Mouse (Mus musculus): ENCODE results near the gene Cradd. TPM values are rescaled to one million over a fixed set of nuclear protein-coding genes. Genes with fewer than 3 reads are reported as not detected.

Cradd gene
- polyA plus RNA-seq, 1 experiment = 9.5 TPM

DNA sequence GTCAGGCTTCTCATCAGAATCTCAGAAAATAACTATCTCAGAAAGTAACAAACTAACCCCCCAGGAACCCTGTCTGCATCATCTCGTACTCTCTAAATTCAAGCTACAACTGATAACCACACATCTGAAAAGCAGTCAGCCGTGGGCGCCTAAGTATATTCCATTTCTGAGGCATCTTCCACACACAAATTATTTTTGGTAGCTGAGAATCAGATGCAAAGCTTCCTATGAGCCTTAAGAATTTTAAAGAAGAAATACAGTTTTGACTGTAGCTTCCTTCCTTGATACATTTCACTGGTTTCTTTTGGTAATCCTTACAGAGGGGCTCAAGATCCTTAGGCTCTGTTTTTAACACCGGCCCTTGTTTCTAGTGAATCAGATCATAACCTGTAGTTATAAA lies 58.4 kb downstream of the Cradd start:
- H3K79me2 ChIP-seq (ENCODE audit: control insufficient read depth, insufficient read depth) = no peaks in the 10 kb centered on the region
- no peaks in the 10 kb centered on the region for H3K27me3 ChIP-seq (ENCODE audit: control insufficient read depth, insufficient read depth, insufficient read length)
- no peak overlapping the region for H3ac ChIP-seq (ENCODE audit: control insufficient read depth, insufficient read length)
- no peaks in the 10 kb centered on the region for H3K36me3 ChIP-seq (ENCODE audit: control insufficient read depth, insufficient read depth)
- no peak for TF ChIP-seq MYOD1 (IDR thresholded peaks at IDR 0.05; ENCODE audit: control insufficient read depth in 1 of 3, insufficient read length in 2 of 3, low read depth in 2 of 3)
- TF ChIP-seq REST (IDR thresholded peaks at IDR 0.05; ENCODE audit: insufficient read depth, insufficient read length) = no peak
- TF ChIP-seq MYOG (IDR thresholded peaks at IDR 0.05; ENCODE audit: control insufficient read depth in 1 of 3, insufficient read depth in 1 of 3, insufficient read length in 2 of 3, low read depth in 2 of 3) = no peak
- no peak for TF ChIP-seq MAX (IDR thresholded peaks at IDR 0.05; ENCODE audit: low read depth)
- TF ChIP-seq CEBPB (IDR thresholded peaks at IDR 0.05; ENCODE audit: insufficient read depth, poor library complexity, severe bottlenecking) = no peak
- no peak for TF ChIP-seq POLR2A (IDR thresholded peaks at IDR 0.05; ENCODE audit: insufficient read length, low read depth)
- TF ChIP-seq USF1 (IDR thresholded peaks at IDR 0.05; ENCODE audit: low read depth) = no peak
- H3K4me3 ChIP-seq = peak overlapping the region; percentile 16
- H3K4me2 ChIP-seq (ENCODE audit: low read depth) = peak overlapping the region; percentile 77

DNA sequence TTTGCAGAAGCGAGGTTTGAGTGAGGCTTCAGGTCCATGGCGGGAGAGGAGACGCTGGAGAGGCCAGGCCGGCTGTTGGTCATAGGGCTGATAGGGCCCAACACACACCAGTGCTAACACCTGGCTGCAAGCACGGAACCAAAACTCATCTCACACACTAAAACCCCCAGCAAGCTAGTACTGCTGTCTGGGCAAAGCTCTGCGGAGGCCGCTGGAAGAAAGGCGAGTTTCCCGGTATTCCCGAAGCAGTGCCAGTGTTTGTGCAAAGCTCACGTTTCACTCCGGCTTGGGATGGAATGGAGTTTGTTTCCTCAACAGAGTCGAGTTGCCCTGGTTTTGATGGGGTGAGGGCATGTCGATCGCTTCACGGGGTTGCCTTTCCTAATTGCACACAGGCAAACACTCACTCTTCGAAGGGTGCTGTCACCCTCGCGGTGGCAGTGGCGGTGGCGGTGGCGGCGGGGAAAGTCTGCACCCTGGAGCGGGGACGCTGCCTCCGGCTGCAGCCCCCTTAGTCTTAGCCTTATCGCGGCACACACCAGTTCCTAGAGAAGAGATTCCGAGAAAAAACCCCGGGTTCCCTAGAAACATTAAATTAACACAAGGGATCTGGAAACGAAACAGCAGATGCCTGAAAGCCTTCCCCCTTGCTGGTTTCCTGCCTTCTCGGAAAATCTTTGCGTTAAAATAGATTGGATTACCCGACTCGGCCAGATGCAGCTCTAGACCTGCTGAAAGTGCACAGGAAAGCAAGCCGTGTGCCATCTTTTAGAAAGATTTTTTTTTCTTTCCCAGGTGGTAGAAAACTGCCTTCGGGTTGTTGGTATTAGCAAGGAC lies 59.2 kb downstream of the Cradd start:
- Histone ChIP-seq H3K79me2 (ENCODE audit: control insufficient read depth, insufficient read depth) (no peaks in the 10 kb centered on the region), H3K4me2 (ENCODE audit: low read depth) (peak overlapping the region; percentile 77), H3K4me3 (peak overlapping the region; percentile 16), H3K27me3 (ENCODE audit: control insufficient read depth, insufficient read depth, insufficient read length) (no peaks in the 10 kb centered on the region), H3K36me3 (ENCODE audit: control insufficient read depth, insufficient read depth) (no peaks in the 10 kb centered on the region), H3ac (ENCODE audit: control insufficient read depth, insufficient read length) (no peak overlapping the region)
- TF ChIP-seq POLR2A (IDR thresholded peaks at IDR 0.05; ENCODE audit: insufficient read length, low read depth) = peak; percentile 35
- TF ChIP-seq TCF12 (IDR thresholded peaks at IDR 0.05; ENCODE audit: insufficient read depth, poor library complexity, severe bottlenecking) = no peak
- no peak for TF ChIP-seq MYOG (IDR thresholded peaks at IDR 0.05; ENCODE audit: control insufficient read depth in 1 of 3, insufficient read depth in 1 of 3, insufficient read length in 2 of 3, low read depth in 2 of 3)
- no peak for TF ChIP-seq SRF (IDR thresholded peaks at IDR 0.05; ENCODE audit: control insufficient read depth, insufficient read length, low read depth)
- TF ChIP-seq MAX (IDR thresholded peaks at IDR 0.05; ENCODE audit: low read depth) = no peak
- peak in 1 of 3 experiments; percentile 0 for TF ChIP-seq MYOD1 (IDR thresholded peaks at IDR 0.05; ENCODE audit: control insufficient read depth in 1 of 3, insufficient read length in 2 of 3, low read depth in 2 of 3)
- no peak for TF ChIP-seq USF1 (IDR thresholded peaks at IDR 0.05; ENCODE audit: low read depth)

DNA sequence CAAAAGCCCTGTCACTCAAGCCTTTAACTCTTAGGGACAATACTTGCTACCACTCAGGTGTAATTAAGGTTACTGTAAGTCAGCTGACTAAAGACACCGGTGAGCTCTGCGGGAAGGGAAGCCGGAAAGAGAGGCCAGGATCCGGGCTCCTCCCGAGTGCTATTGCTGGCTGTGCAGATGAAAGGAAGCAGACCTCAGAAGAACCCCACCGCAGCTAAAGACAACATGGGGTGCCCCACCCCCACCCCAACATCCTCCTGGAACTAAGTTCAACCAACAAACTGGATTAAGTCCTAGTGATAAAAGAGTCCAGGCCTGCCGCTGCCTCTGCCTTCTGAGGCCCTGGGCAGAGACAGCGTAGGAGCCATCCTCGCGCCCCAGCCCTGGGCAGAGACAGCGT lies 61.5 kb downstream of the Cradd start:
- Histone ChIP-seq H3K36me3 (ENCODE audit: control insufficient read depth, insufficient read depth) (no peaks in the 10 kb centered on the region), H3K4me3 (no peak overlapping the region), H3K4me2 (ENCODE audit: low read depth) (no peak overlapping the region), H3ac (ENCODE audit: control insufficient read depth, insufficient read length) (no peak overlapping the region), H3K79me2 (ENCODE audit: control insufficient read depth, insufficient read depth) (no peaks in the 10 kb centered on the region), H3K27me3 (ENCODE audit: control insufficient read depth, insufficient read depth, insufficient read length) (no peaks in the 10 kb centered on the region)
- TF ChIP-seq TCF12 (IDR thresholded peaks at IDR 0.05; ENCODE audit: insufficient read depth, poor library complexity, severe bottlenecking) (no peak), POLR2A (IDR thresholded peaks at IDR 0.05; ENCODE audit: insufficient read length, low read depth) (no peak), POLR2AphosphoS2 (IDR thresholded peaks at IDR 0.05; ENCODE audit: insufficient read length, low read depth) (no peak), USF1 (IDR thresholded peaks at IDR 0.05; ENCODE audit: low read depth) (no peak), CEBPB (IDR thresholded peaks at IDR 0.05; ENCODE audit: insufficient read depth, poor library complexity, severe bottlenecking) (no peak), E2F4 (IDR thresholded peaks at IDR 0.05; ENCODE audit: insufficient read depth) (no peak), REST (IDR thresholded peaks at IDR 0.05; ENCODE audit: insufficient read depth, insufficient read length) (no peak), SRF (IDR thresholded peaks at IDR 0.05; ENCODE audit: control insufficient read depth, insufficient read length, low read depth) (no peak), MYOG (IDR thresholded peaks at IDR 0.05; ENCODE audit: control insufficient read depth in 1 of 3, insufficient read depth in 1 of 3, insufficient read length in 2 of 3, low read depth in 2 of 3) (no peak), MYOD1 (IDR thresholded peaks at IDR 0.05; ENCODE audit: control insufficient read depth in 1 of 3, insufficient read length in 2 of 3, low read depth in 2 of 3) (no peak), TCF3 (IDR thresholded peaks at IDR 0.05; ENCODE audit: insufficient read length, low read depth) (no peak), MAX (IDR thresholded peaks at IDR 0.05; ENCODE audit: low read depth) (no peak)

DNA sequence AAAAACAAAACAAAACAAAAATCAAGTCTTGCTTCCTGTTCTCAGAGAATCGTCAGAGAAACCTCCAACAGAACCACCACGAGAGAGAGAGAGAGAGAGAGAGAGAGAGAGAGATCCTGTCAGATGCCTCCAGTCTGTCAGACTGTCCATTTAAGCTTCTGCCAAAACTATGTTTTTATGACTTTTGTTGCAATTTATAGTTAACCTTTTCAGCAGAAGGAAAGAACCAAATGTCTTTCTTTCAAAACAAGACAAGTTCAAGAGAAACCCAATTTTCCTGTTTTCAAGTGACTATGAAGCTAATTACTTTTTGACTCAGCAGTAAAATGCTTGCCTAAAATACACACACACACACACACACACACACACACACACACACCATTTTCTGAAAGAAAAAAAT lies 62.7 kb downstream of the Cradd start:
- no peak for TF ChIP-seq TCF12 (IDR thresholded peaks at IDR 0.05; ENCODE audit: insufficient read depth, poor library complexity, severe bottlenecking)
- TF ChIP-seq MYOD1 (IDR thresholded peaks at IDR 0.05; ENCODE audit: control insufficient read depth in 1 of 3, insufficient read length in 2 of 3, low read depth in 2 of 3) = no peak
- TF ChIP-seq MYOG (IDR thresholded peaks at IDR 0.05; ENCODE audit: control insufficient read depth in 1 of 3, insufficient read depth in 1 of 3, insufficient read length in 2 of 3, low read depth in 2 of 3) = no peak
- no peak for TF ChIP-seq USF1 (IDR thresholded peaks at IDR 0.05; ENCODE audit: low read depth)
- Histone ChIP-seq H3K36me3 (ENCODE audit: control insufficient read depth, insufficient read depth) (no peaks in the 10 kb centered on the region), H3K4me2 (ENCODE audit: low read depth) (no peak overlapping the region), H3ac (ENCODE audit: control insufficient read depth, insufficient read length) (no peak overlapping the region), H3K27me3 (ENCODE audit: control insufficient read depth, insufficient read depth, insufficient read length) (no peaks in the 10 kb centered on the region), H3K4me3 (no peak overlapping the region), H3K79me2 (ENCODE audit: control insufficient read depth, insufficient read depth) (no peaks in the 10 kb centered on the region)

DNA sequence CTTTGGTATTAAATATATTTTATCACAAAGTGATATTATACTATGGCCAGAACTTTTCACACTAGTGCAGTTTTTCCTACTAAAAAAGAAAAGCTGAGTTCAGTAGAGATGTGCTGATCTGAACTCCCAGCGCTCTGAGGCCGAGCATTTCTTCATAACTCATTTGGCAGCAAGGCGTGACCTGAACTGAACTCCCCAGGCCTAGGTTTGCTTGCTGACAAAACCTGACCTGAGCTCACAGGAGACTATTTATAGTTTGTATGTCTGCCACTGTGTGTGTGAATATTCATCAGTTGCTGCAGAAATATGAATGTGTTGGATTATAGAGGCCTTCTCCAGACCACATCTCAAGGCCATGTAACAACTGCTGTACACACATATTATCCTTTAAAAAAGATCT lies 63.5 kb downstream of the Cradd start:
- H3K4me2 ChIP-seq (ENCODE audit: low read depth) = no peak overlapping the region
- no peaks in the 10 kb centered on the region for H3K27me3 ChIP-seq (ENCODE audit: control insufficient read depth, insufficient read depth, insufficient read length)
- no peaks in the 10 kb centered on the region for H3K36me3 ChIP-seq (ENCODE audit: control insufficient read depth, insufficient read depth)
- TF ChIP-seq MAX (IDR thresholded peaks at IDR 0.05; ENCODE audit: low read depth) (no peak), MYOG (IDR thresholded peaks at IDR 0.05; ENCODE audit: control insufficient read depth in 1 of 3, insufficient read depth in 1 of 3, insufficient read length in 2 of 3, low read depth in 2 of 3) (no peak), MYOD1 (IDR thresholded peaks at IDR 0.05; ENCODE audit: control insufficient read depth in 1 of 3, insufficient read length in 2 of 3, low read depth in 2 of 3) (no peak), REST (IDR thresholded peaks at IDR 0.05; ENCODE audit: insufficient read depth, insufficient read length) (no peak)
- no peaks in the 10 kb centered on the region for H3K79me2 ChIP-seq (ENCODE audit: control insufficient read depth, insufficient read depth)
- no peak overlapping the region for H3ac ChIP-seq (ENCODE audit: control insufficient read depth, insufficient read length)
- H3K4me3 ChIP-seq = no peak overlapping the region
